Mouse (Mus musculus): ENCODE results near the gene Pde10a. TPM values are rescaled to one million over a fixed set of nuclear protein-coding genes. Genes with fewer than 3 reads are reported as not detected.
A peak's percentile ranks its signal among the peaks of the same experiment; 100 is the strongest.

Pde10a gene
- total RNA-seq, 2 experiments from 2014 or later, result 0.36 TPM; not detected in 1

DNA sequence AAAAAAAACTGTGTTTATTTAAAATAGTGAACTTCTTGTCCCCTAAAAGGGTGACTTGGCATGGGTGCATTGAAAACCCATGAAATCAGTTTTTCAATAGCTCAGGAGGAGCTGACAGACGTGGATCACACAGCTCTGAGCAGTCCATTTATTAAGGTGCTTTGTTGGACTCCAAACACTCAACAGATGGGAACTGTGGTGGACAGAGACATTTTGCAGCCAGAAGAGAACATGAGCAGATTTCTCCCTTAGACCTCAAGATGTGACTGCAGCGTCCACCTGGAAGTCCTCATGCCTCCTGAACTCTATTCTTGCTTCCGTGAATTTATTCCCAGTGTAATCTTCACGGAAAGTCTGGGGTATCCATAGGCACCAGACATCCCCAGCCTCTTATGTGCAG, 266.4 kb downstream of the Pde10a start:
- ATAC-seq (replicated peaks; ENCODE audit: poor library complexity, severe bottlenecking), result no peak

DNA sequence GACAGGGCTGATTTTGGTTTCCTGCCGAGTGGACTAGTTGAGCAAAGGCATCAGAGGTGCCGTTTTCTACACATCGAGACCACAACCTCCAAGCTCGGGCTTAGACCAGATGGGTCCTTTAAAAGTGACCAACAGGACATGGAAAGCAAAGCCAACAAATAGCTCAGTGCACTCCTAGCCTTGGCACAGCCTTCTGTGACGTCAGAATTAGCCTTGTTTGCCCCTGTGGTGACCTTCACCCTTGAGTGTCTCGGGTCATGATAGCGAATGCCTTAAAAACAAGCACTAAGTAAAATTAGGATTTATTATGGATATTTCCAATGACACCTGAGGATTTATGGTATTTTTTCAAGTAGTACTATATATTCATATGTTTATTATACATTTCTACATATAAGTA, 267.4 kb downstream of the Pde10a start:
- ATAC-seq (replicated peaks; ENCODE audit: poor library complexity, severe bottlenecking), result no peak

DNA sequence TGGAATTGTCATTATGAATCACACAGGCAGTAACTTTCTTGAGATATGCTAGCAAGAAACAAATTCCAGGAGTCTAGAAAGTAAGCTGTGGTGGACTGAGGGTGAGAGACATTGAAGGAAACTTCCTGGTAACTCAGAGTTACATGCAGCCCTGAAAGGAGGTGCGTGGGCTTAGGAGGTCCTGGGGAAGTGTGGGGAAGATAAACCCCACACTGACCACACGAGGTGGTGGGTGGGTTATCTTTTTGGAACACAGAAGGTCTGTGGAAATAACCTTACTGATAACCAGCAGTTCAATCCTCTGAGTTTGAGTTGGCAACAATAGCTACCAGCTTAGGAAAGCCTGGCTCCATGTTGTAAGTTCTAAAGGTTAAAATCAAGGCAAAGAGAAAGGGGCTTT, 272.5 kb downstream of the Pde10a start:
- ATAC-seq (replicated peaks; ENCODE audit: poor library complexity, severe bottlenecking), result peak; percentile 20; the same call in 1 of the 2 replicates

DNA sequence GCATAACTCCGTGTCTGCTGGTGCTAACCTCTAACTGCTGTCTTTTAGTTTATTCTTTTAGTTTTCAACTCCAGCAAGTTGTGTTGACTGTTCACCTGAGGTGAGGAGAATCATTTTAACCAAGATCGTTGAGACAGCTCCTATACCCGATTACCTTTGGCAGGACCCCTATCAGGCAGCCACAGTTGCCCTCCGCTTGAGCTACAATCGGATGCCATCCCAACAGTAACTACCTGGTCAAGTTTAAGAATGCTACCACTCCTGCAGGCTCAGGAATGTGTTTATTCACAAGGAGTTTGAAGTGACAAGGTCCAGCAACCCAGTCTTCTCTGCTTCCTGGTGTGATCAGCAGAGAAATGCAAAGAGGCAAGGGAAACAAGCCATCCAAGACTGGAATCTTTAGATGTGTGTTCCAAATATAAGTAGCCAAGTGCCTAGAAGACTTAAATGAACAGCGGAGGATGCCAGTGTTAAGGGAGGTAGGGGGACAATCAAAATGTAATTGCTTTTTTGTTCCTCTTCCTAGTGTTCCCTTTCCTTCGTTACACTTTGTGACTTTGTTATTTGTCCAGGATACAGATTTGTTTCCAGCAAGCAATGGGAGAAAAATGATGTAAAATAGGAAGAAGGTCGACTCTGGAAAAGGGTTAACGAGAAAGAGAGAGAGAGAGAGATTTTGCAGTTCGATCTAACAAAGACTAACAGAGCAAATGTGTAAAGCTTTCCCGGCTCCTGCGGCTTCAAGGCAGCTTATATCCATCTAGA, 273.5 kb downstream of the Pde10a start:
- no peak for ATAC-seq (replicated peaks; ENCODE audit: poor library complexity, severe bottlenecking)

GRCm38 (mm10) chr17:8799296-8799731, 274.1 kb downstream of the Pde10a start:
- no peak for ATAC-seq (replicated peaks; ENCODE audit: poor library complexity, severe bottlenecking)

DNA sequence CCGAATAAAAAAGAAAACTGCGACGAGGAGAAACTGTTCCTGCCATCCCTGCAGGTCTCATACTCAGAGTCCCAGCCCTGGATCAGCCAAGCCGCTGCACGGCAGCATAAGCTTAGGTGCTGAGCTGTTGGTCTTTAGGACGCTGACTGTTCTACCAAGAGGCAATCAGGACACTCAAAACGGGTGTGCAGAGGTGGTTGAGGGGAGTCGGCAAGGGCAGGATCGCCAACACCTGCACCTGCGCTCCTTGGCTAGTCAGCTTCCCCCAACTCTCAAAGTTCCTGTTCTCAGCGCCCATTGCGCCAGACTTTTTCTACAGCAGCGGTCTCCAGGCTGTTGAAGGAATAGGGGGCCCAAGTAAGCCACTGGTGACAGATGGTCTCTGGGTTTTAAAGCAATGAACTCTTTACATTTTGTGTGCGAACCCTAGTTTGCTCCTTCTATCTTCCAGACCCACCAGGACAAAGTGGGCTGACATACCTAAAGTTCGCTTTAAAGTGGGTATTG, 274.8 kb downstream of the Pde10a start:
- ATAC-seq (replicated peaks; ENCODE audit: poor library complexity, severe bottlenecking), result peak; percentile 40

DNA sequence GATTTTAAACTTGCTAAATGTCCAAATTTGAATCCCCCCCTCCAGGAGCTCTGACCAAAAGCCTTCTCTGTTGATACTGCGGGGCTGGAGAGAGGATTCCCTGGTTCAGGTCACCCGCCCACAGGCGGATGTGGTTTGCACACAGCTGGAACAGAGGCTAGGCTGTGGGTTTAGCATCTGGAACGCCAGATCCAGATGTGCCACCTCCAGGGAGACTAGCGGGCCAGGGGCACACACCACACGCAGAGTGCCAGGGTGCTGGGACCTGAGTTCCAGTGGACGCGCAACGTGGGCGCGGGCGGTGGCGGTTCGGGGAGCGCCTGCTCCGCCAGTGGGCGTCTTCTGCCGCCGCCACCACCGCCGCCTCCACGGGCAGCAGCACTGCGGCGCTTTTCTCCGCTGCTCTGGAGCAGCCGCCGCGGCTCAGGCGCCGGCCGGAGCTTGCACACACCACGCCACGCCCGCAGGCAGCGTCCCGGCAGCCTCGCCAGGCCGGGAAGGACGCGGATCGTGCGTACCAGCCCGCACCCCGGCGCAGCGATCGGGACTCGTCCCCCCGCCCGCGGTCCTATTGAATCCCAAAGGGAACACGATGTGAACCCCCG, 275.4 kb downstream of the Pde10a start:
- peak; percentile 24 for ATAC-seq (replicated peaks; ENCODE audit: poor library complexity, severe bottlenecking)

DNA sequence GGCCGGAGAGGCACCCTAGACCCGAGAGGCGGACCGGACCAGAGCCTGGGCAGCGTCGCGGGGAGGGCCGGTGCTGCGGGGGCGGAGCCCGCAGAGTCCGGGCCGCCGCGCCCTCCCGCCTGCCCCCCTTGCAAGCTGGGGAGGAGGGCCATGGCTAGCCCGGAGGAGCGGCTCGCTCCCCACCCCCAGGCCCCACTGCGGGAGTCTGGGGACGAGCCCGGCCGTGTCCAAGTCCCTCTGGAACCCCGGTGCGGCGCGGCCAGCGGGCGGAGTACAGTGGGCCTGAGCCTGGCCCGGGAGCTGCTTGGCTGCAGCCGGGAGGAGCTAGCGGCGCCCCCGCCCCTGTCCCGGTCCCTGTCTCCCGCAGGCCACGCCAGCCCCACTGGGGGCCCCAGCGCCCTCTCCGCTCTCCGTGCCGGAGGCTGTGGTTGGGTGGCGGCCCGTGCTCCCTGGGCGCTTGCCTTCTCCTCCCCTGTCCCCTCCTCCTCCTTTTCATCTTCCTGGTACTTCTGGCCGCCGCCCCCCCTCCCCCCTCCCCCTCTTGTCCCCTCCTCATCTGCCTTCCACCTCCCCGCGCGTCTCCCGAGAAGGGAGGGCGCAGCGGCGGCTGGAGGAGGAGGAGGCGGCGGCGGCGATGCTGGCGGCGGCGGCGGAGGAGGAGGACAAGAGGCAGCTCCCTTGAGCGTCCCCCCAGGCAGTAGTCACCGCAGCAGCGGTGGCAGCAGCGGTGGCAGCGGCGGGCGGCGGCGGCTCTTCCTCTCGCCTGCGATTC, 276.1 kb downstream of the Pde10a start:
- peak; percentile 14 for ATAC-seq (replicated peaks; ENCODE audit: poor library complexity, severe bottlenecking)

- no peak for ATAC-seq (replicated peaks; ENCODE audit: poor library complexity, severe bottlenecking)
These were observed 276.6 kb downstream of the Pde10a start for GRCm38 (mm10) chr17:8801855-8802104.

DNA sequence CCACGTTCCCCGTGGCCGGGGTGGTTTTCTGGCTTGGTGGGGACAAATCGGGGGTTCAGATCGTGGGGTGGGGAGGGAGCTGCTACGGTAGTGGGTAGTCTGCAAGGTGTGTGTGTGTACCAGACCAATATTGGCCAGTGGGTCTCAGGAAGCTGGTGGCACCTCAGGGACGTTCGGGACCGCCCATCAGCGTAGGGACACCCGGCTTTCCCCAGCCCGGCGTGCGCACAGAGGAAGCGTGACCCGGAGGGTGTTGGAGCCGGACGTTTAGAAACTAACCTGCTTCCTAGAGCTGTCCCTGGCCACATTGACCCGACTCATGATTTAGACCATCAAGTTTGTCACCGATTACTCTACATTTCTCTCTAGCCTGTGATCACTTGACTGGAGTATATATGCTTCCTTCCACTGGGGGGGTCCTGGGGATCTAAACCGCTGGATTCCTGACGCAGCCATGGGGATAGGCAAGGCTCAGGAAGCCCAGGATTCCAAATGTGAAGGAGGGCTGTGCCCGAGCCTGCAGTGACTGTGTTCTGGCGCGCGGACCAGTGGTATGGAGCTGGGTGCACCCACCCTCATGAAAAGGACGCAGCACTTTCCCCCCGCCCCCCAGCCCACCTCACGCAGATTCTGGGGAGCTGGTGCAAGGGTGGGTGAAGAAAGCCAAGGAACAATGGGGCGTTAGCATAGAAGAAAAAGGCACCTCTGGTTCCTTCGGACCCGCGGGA, 277.2 kb downstream of the Pde10a start:
- ATAC-seq (replicated peaks; ENCODE audit: poor library complexity, severe bottlenecking), result peak; percentile 41

GRCm38 (mm10) chr17:8802889-8803799, 278.0 kb downstream of the Pde10a start:
- ATAC-seq (replicated peaks; ENCODE audit: poor library complexity, severe bottlenecking), result no peak

DNA sequence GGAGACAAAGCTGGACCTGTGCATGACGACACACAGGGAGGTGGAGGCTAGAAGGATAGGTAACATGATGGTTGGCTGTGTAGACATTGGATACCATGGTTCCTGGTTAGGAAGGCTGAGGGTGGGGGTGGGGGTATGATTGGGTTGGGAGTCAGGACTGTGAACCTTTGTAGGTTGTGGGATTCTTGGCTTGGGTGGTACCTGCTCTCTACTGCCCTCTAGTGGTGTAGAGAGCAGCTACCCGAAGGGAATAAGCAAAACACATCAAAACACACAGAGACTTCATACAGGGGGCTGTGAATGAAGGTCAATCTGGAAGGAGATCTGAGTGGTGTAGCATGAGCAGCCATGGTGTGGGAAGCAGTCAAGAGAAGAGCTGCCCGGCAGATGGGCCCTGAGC, 282.2 kb downstream of the Pde10a start:
- ATAC-seq (replicated peaks; ENCODE audit: poor library complexity, severe bottlenecking), result peak; percentile 71

GRCm38 (mm10) chr17:8809771-8810170, 284.6 kb downstream of the Pde10a start:
- no peak for ATAC-seq (replicated peaks; ENCODE audit: poor library complexity, severe bottlenecking)

GRCm38 (mm10) chr17:8810201-8810600, 285.0 kb downstream of the Pde10a start:
- ATAC-seq (replicated peaks; ENCODE audit: poor library complexity, severe bottlenecking), result no peak

- peak; percentile 84 for ATAC-seq (replicated peaks; ENCODE audit: poor library complexity, severe bottlenecking)
These were observed 287.2 kb downstream of the Pde10a start for GRCm38 (mm10) chr17:8812228-8812865.

- no peak for ATAC-seq (replicated peaks; ENCODE audit: poor library complexity, severe bottlenecking)
These were observed 288.8 kb downstream of the Pde10a start for GRCm38 (mm10) chr17:8813773-8814491.

DNA sequence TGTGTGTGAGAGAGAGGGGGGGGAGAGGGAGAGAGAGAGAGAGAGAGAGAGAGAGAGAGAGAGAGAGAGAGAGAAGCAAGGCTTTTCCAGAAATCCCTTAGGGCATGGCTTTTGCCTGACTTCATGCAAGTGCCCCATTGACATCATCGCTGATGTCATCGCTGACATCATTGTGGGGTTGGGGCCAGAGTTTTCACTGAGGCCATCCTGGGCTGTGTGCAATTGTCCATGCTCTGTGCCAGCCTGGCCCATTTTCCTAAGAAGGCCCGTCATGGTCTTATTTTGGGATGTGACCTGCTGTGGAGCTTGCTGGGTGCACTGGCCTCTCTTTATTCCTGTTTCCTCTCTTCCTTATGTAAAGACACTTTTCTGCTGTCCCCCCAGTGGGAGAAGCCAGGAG, 290.2 kb downstream of the Pde10a start:
- ATAC-seq (replicated peaks; ENCODE audit: poor library complexity, severe bottlenecking), result no peak

DNA sequence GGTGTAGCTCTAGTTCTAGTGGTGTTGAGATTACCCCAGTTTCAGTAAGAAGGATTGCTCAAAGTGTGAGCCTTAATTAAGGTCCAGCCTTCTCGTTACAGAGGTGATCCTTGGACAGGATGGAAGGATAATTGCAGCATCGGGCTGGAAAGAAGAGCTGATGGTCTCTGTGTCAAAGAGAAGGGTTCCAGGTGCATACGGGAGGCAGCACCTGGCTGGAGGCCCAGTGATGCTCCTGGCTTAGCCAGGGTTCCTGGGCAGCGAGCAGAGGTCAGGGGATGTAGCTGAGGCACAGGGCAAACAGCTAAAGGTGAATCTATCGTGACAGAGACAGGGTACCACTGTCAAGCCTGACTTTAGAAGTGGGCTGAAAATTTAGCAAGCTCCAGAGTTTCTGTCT, 290.7 kb downstream of the Pde10a start:
- ATAC-seq (replicated peaks; ENCODE audit: poor library complexity, severe bottlenecking), result no peak

All from granulocyte monocyte progenitor cell, adult 5-6 weeks (primary cell).